Mouse (Mus musculus): ENCODE measurements around the gene Zfp882. TPM values are rescaled to one million over a fixed set of nuclear protein-coding genes. Genes with fewer than 3 reads are reported as not detected.
"Not testable (repeated sequence)": the region's sequence is repeated elsewhere in the genome, so short reads cannot be mapped to it uniquely, and the experiment has no call there.

The Zfp882 gene
- 13.0 and 13.6 TPM in 2 replicates for polyA plus RNA-seq (2016; fragmentation: Nextera tagmentation; extraction: Ambion mirVana)

DNA sequence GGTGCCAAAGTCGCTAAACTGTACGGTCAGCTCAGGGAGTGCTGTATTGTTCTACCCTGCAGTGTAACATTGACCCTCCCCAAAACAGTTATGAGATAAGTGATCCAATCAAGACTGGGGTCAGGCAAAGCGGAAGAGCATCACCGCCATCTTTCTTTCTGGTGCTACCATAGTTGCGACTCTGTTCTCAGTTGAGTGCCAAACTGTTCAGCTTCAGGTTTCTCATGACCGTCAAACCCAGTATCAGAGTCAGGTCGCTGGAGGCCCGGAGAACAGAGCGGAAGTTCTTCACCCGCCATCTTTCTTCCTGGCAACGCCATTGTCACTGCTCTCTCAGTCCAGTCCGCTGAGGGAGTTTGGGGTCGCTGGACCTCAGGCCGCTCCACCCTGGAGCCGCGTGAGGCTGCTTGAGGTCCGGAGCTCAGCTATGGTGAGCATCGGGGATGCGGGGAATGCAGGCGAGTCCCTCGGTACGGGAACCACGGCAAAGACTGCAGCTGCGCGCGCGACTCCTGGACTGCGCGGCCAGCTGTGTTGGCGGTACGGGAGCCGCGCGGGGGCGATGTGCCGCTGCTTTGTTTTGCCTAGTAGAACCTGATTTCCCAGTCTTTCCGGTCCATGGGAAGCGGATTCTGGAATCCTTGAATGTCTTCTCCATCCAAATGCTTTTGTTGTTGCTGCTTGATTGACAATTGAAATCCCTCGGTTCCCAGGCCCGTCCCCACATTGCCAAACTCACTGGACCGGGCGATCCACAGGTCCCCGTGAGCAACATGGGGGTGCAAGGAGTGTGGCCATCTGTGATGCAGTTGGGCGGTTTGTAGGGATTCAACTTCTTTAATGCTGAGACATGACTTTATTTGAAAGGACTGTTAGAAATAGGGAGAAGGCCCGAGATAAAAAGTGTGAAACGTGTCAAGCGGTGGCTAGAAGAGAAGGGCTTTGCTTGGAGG is at the start of gene Zfp882, which contains the start of gene Zfp617:
Gene Zfp882, plus strand, starts transcription at position 300 of the 953 bp plus-strand sequence.
Gene Zfp617, plus strand, starts transcription at position 327 of the 953 bp plus-strand sequence.
- WGBS = 5% methylated on average over 47 of the region's 47 CpGs
- Histone ChIP-seq H3K9ac (peak within 1 kb of the TSS; percentile 81), H3K27ac (peak within 1 kb of the TSS; percentile 98), H3K4me3 (peak within 1 kb of the TSS; percentile 65), H3K4me1 (no peaks in the 10 kb centered on the region), H3K9me3 (replicated peaks) (no peaks in the 10 kb centered on the region), H3K4me2 (replicated peaks) (peak within 1 kb of the TSS; percentile 58), H3K27me3 (peaks cover 5% of the 10 kb centered on the region; the same call in 1 of the 2 replicates), H3K36me3 (peaks cover 3% of the 10 kb centered on the region; the same call in 1 of the 2 replicates)
- ATAC-seq (ENCODE audit: low FRiP score) = peak; percentile 96

DNA sequence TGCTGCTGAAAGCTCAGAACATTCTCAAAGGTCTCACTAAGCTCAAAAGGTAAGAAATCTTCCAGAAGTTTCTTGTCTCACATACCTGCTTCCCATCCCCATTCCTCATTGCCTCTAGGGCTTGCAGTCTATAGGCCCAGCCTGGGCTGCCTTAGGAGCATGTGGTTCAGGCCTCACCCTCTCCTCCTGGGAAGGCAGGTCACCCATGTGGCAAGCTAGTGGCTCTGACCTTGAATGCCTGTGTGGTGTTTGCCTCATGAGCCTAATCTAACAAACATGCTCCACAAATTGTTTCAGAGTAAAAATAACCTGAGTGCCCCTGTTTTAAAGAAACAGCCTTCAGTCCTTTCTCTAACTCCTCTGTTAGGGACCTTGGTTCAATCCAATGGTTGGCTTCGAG is 46.9 kb upstream of the Zfp882 start:
- H3K9ac ChIP-seq; H3K4me3 ChIP-seq; H3K27ac ChIP-seq; H3K27me3 ChIP-seq; H3K36me3 ChIP-seq; H3K4me1 ChIP-seq; H3K4me2 ChIP-seq (replicated peaks); ATAC-seq (ENCODE audit: low FRiP score); H3K9me3 ChIP-seq (replicated peaks): not testable (repeated sequence)
- 93% methylated on average over 1 of the region's 1 CpGs for WGBS

DNA sequence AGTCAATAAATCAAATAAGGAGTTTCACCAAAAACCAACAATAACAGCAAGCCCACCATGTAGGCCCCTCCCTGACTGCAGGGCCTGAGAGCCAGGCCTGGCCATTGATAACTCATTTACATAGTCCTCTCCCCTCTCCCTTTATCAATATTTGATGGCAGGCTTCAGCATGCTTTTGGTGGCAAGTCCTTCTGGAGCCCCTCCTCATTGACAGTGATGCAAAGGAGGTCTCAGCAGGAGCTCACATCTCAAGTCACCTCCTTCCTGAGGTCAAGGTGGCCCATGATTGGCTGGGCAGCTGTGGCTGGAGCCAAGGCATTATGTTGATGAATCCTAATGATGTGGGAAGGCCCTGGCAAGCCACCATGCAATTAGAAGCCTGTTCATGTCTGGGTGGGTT is 46.4 kb upstream of the Zfp882 start:
- H3K27ac ChIP-seq; H3K9ac ChIP-seq; H3K9me3 ChIP-seq (replicated peaks); H3K27me3 ChIP-seq; ATAC-seq (ENCODE audit: low FRiP score); H3K4me2 ChIP-seq (replicated peaks); H3K4me1 ChIP-seq; H3K36me3 ChIP-seq; H3K4me3 ChIP-seq: not testable (repeated sequence)

DNA sequence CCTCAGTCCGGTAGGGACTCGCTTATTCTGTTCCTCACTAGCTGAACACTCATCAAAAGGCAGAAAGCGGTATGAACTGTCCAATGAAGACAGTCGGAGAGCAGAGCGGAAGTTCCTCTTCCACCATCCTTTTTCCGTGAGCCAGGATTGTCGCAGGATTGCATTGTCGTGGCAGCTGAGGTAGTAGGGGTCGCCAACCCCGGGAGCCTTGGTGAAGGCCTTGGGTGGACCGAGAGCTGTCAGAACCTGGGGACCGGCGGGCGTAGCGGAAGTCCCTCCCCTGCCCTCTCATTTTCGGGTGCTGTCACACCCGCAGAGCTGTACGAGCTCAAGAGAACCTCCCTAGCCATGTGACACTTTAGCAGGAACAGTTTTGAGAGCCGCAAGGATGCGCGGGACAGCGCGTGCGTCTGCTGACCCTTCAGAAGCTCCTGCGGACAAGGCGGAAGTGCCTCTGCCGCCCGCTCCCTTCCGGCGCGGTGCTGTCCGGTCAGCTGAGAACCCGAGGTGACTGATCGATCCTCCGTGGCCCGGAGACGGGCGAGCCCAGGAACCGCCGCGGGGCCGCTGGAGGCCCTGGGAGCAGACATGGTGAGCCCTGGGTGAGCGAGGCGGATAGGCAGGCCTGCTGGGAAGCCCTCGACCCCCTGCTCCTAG is 26.7 kb upstream of the Zfp882 start, which contains the start of gene Zfp709:
Gene Zfp709, plus strand, starts transcription at position 402 of the 657 bp plus-strand sequence.
- no peaks in the 10 kb centered on the region for H3K27me3 ChIP-seq
- ATAC-seq (ENCODE audit: low FRiP score) = peak; percentile 91
- H3K4me3 ChIP-seq = peak within 1 kb of the TSS; percentile 61
- WGBS = 5% methylated on average over 45 of the region's 45 CpGs
- peaks cover 22% of the 10 kb centered on the region for H3K9me3 ChIP-seq (replicated peaks)
- H3K4me1 ChIP-seq = 0 out of 2 replicates have a peak, but pooled peaks cover 4% of the 10 kb centered on the region
- peak within 1 kb of the TSS; percentile 75 for H3K9ac ChIP-seq
- peak within 1 kb of the TSS; percentile 70 for H3K4me2 ChIP-seq (replicated peaks)
- peak within 1 kb of the TSS; percentile 71 for H3K27ac ChIP-seq
- H3K36me3 ChIP-seq = peaks cover 21% of the 10 kb centered on the region

DNA sequence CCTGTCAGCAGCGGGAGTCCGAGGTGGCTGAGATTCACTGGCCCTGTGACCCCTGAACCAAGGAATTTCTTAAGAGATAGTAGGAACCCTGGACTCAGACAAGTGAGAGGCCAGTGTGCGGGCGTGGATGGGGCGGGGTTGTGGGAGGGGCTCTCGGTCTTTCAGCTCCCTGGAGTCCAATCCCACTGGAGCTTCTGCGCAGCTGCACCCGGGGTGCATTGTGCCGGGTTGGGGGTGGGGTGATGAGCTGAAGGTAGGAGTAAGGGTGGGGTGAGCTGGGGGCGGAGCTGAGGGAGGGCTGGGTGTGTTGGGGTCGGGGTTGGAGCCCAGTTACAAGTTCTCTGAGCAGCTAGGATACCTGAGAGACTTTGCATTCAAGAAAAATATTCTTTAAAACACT is 7.7 kb upstream of the Zfp882 start:
- not testable (repeated sequence) for H3K36me3 ChIP-seq; H3K4me3 ChIP-seq; ATAC-seq (ENCODE audit: low FRiP score); H3K4me1 ChIP-seq; H3K9ac ChIP-seq; H3K27ac ChIP-seq; H3K4me2 ChIP-seq (replicated peaks); H3K27me3 ChIP-seq; H3K9me3 ChIP-seq (replicated peaks)
- 29% methylated on average over 11 of the region's 11 CpGs for WGBS

DNA sequence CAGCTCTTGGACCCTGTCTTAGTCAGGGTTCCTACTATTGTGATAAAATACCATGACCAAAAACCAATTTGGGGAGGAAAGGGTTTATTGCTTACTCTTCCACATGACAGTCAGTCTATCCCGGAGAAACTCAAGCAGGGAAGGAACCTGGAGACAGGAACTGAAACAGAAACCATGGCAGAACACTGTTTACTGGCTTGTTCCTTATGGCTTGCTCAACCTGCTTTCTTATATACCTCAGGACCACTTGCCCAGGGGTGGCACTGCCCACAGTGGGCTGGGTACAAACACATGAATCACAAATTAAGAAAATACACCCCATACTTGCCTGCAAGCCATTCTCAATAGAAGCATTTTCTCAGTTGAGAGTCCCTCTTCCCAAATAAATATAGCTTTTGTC is 5.3 kb upstream of the Zfp882 start:
- not testable (repeated sequence) for H3K9me3 ChIP-seq (replicated peaks); ATAC-seq (ENCODE audit: low FRiP score); H3K4me3 ChIP-seq; H3K36me3 ChIP-seq; H3K4me1 ChIP-seq; H3K9ac ChIP-seq; H3K4me2 ChIP-seq (replicated peaks); H3K27me3 ChIP-seq; H3K27ac ChIP-seq
- 81% methylated on average over 1 of the region's 1 CpGs for WGBS

DNA sequence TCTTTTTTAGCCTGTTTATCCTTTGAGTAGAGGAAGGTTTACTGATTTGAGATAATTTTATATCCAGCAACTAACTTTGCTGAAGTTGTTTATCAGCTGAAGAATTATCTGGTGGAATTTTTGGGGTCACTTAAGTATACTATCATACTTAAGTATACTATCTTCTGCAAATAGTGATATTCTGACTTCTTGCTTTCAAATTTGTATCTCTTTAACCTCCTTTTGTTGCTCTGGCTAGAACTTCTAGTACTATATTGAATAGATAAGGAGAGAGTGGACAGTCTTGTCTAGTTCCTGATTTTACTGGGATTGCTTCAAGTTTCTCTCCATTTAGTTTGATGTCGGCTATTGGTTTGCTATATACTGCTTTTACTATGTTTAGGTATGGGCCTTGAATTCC is 1.6 kb upstream of the Zfp882 start:
- WGBS = 90% methylated on average over 1 of the region's 1 CpGs

DNA sequence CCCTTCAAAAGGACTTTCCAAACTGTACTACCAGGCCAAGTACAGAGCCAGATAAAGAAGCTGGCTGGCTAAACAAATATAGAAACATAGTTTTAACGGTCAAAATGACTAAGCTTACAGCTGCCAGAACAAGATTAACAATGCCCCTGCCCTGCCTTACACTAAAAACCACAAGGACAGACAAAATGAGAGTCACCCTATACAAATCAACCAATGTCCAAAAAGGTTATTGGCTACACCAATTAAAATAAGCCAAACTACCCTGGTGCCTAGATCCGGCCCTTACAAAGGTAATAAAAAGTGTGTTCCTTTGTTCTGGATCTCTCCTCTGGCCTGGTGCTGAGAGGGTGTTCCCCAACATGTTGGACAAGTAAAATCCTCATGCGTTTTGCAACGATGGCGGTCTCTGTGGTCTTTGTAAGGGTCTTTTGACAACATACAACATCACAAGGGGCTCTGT is 580 bp upstream of the Zfp882 start:
- WGBS = 99% methylated on average over 5 of the region's 5 CpGs
- H3K36me3 ChIP-seq = no peaks in the 10 kb centered on the region
- peak overlapping the region; percentile 98 for H3K27ac ChIP-seq
- no peaks in the 10 kb centered on the region for H3K4me1 ChIP-seq
- peaks cover 5% of the 10 kb centered on the region; the same call in 1 of the 2 replicates for H3K27me3 ChIP-seq
- H3K4me2 ChIP-seq (replicated peaks) = peak overlapping the region; percentile 58
- no peaks in the 10 kb centered on the region for H3K9me3 ChIP-seq (replicated peaks)
- no peak overlapping the region for H3K9ac ChIP-seq
- no peak for ATAC-seq (ENCODE audit: low FRiP score)
- peak overlapping the region; percentile 65 for H3K4me3 ChIP-seq

More for the DNA sequence above, 1.6 kb upstream of the Zfp882 start:
- Histone ChIP-seq H3K9me3 (replicated peaks) (no peaks in the 10 kb centered on the region), H3K9ac (no peak overlapping the region), H3K27ac (no peak overlapping the region), H3K4me2 (replicated peaks) (no peak overlapping the region), H3K4me3 (no peak overlapping the region), H3K27me3 (peaks cover 5% of the 10 kb centered on the region; the same call in 1 of the 2 replicates), H3K36me3 (no peaks in the 10 kb centered on the region), H3K4me1 (no peaks in the 10 kb centered on the region)
- ATAC-seq (ENCODE audit: low FRiP score) = no peak

DNA sequence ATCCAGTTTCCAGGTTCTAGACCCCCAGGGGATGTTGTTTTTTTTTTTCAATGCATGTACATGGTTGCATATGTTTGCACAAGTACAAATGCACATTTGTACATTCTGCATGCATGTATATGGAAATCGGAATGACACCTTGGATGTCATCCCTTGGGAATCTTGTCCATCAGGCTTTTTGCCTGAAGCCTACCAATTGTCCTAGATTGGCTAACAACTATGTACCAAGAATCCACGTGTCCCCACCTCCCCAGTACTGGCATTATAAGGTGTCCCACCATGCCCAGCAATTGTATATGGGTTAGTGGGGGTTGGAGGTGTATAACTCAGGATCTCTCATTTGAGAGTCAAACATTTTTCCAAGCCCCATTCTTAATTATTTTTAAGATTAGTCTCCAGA is 3.9 kb downstream of the Zfp882 start:
- no peak overlapping the region for H3K27ac ChIP-seq
- H3K9ac ChIP-seq = no peak overlapping the region
- 90% methylated on average over 2 of the region's 2 CpGs for WGBS
- no peak overlapping the region for H3K4me3 ChIP-seq
- no peak for ATAC-seq (ENCODE audit: low FRiP score)
- H3K4me1 ChIP-seq = no peaks in the 10 kb centered on the region
- peaks cover 30% of the 10 kb centered on the region for H3K36me3 ChIP-seq
- 0 out of 2 replicates have a peak, but pooled peaks cover 4% of the 10 kb centered on the region for H3K9me3 ChIP-seq (replicated peaks)
- H3K4me2 ChIP-seq (replicated peaks) = no peak overlapping the region
- H3K27me3 ChIP-seq = no peaks in the 10 kb centered on the region

DNA sequence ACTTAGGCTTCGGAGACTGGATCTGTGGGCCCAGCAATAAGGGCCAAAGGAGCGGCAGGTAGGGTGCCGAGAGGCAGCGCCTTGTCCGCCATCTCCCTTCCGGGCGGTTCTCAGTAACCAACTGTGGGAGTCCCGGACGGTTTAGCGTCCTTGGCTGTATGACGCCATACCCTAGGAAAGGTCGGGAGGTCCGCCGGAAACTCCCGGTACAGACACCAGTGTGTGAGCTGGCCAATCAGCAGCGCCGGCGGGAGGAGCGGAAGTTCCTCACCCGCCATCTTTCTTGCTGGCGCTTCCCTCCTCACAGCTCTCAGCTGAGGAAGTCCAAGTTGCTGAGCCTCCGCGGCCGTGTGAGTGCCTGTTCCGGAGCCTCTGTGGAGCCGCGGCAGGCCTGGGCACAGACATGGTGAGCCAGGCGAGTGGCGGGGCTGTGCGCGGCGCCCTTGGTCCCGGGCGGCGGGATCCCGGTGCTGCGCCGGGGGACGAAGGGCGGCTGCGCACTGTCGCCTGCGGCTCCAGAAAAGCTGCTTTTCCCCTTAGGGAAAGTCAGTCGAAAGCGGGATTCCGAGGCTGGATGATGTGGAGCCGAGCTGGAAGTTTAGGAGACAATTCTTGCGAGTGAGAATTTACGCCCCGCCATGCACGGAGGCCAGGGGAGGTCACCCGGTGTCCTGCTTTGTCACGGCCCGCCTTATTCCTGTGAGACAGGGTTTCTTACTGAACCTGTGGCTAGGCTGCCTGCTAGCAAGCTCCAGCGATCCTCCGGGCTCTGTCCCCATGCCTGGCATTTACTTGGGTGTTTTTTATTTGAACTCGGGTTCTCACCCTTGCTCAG is 14.4 kb downstream of the Zfp882 start:
- peaks cover 11% of the 10 kb centered on the region for H3K4me1 ChIP-seq
- no peaks in the 10 kb centered on the region for H3K9me3 ChIP-seq (replicated peaks)
- WGBS = 1% methylated on average over 57 of the region's 57 CpGs
- H3K4me2 ChIP-seq (replicated peaks) = peak overlapping the region; percentile 76
- H3K4me3 ChIP-seq = peak overlapping the region; percentile 79
- no peaks in the 10 kb centered on the region for H3K27me3 ChIP-seq
- peak overlapping the region; percentile 86 for H3K9ac ChIP-seq
- H3K27ac ChIP-seq = peak overlapping the region; percentile 97
- peak; percentile 100 for ATAC-seq (ENCODE audit: low FRiP score)
- peaks cover 8% of the 10 kb centered on the region; the same call in 1 of the 2 replicates for H3K36me3 ChIP-seq

DNA sequence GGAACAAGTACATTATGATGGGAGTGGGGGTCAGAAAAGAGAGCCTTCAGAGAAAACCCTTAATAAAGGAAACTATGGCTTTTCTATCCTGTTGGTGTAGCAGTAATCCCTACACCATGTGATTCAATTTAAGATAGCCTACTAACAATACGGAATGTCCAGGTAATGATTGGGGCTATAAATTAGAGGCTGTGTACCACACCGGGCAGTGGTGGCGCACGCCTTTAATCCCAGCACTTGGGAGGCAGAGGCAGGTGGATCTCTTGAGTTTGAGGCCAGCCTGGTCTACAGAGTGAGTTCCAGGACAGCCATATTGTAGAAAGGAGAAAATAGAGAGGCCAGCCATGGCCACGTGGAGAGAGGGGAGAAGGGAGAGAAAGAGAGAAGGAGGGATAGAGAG is 17.4 kb downstream of the Zfp882 start:
- peaks cover 26% of the 10 kb centered on the region for H3K36me3 ChIP-seq
- H3K4me1 ChIP-seq = peaks cover 11% of the 10 kb centered on the region
- no peaks in the 10 kb centered on the region for H3K9me3 ChIP-seq (replicated peaks)
- H3K27me3 ChIP-seq = no peaks in the 10 kb centered on the region
- no peak overlapping the region for H3K4me3 ChIP-seq
- ATAC-seq (ENCODE audit: low FRiP score) = no peak
- no peak overlapping the region for H3K9ac ChIP-seq
- no peak overlapping the region for H3K27ac ChIP-seq
- 95% methylated on average over 5 of the region's 5 CpGs for WGBS
- H3K4me2 ChIP-seq (replicated peaks) = no peak overlapping the region
